Mouse (Mus musculus): ENCODE measurements around the gene Fam196b.

The Fam196b gene

DNA sequence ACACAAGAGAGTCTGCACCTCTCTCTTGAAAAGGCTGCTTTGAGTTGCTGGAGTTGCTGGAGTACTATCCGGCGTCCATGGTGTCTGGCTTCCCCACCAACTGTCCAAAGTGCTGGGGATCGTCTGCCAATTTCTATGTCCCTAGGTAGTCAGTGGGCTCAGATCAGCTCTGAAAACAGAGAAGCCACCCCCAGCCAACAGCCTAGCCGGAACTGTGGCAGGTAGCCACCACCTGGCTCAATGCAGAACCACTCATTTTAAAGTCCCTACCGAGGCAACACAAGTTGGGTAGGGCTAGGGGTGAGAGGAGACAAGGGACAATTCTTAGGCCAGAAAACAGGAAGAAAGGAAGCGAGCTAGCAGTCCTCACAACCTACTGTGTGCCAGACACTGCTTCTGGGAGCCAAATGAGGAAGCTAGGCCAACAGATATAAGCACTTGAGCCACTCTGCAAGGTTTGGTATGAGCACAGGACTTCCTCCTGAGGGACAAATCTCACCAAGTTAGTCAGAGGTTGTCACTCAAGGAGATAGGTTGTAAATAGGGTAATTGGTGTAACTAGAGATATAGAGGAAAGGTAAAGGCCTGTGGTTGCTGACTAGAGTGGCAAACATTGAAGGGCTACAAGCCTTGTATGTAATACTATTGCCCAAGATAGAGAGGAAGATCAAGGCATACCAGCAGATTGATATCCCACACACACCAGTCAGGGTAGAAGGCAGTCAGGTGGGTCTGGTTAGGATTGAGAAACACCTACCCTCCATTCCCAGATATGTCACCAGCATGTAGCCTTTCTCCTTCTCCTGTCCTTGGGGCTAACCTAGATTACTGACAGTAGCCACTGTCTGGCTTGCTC lies 74.9 kb downstream of the Fam196b start:
- ChIA-PET POLR2A (interaction anchor here in 1 of 4 experiments (0.5 kb wide), 1 partner anchor 1102 kb away, joined by 3 read pairs; no protein-coding TSS in a partner anchor), CTCF (no interaction called here)

DNA sequence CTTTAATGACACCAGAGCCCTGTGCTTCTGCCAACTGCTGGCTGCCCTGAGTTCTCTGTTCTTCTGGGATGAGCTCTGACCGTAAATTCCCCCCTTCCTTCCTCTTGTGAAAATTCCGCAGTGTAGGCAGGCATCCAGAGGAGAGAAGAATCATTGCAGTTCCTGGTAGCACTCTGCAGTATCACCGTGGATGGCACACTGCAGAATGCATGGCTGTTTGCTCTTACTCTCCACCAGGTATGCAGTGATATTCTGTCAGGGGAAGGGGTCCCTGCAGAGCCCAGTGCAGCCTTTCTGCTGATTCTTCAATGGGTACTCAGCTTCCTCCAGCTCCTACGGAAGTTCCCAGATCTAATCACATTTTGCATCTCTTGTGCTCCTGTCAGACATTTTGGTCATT lies 77.5 kb downstream of the Fam196b start:
- POLR2A ChIA-PET = no interaction called here
- CTCF ChIA-PET = no interaction called here

DNA sequence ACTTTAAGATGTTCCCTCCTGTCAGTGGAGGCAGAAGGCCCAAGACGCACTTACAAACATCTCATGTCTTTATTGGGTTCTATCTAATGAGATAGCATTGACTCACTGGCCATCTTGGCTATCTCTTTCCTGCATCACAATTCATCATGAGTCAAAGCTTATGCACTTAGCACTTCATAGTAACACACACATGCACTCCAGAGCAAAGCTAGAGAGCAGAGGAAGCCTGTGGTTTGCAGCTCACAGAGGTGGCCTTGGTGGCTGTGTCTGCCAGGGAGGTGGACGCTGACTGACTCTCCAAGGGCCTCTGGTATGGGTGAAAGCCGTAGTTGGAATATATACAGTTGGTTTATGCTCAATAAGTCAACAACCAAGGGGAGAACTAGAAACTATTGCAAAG lies 81.2 kb downstream of the Fam196b start:
- CTCF ChIA-PET = no interaction called here
- POLR2A ChIA-PET = no interaction called here

DNA sequence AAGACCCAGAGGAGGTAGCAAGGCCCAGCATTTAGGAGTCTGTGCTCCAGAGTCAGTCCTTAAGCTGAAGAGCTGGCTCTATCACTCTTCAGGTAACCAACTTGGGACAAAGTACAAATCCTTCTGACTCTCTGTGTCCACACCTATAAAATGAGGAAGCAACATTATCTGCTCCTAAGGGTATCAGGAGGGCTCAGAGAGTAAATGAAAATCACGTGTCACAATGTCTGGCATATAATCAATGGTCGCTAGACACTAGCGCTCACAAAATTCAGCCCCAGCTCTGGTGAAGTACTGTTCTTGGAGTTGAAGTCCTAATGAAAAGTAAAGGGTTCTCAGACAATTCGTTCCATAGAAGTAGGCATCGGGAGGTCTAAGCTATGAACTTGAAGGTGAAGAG lies 83.0 kb downstream of the Fam196b start:
- CTCF ChIA-PET = no interaction called here
- POLR2A ChIA-PET = no interaction called here

DNA sequence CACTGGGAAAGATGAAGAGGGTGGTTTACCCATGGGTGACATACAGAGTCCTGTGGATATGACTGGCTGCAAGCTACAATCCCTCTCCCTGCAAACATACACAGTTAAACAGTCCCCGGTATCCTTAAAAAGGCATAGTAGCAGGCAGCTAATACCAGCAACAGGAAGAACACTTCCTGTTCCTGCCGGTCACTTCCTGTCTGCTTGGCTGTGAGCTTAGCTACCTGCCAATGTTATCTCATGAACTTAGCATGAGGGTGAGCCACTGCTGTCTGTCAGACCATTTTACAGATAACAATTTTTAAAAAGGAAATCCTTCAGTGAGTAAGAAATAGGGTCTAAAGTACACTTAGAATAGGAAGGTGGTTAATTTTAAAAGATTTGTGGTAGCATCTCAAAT lies 83.9 kb downstream of the Fam196b start:
- ChIA-PET POLR2A (no interaction called here), CTCF (no interaction called here)

DNA sequence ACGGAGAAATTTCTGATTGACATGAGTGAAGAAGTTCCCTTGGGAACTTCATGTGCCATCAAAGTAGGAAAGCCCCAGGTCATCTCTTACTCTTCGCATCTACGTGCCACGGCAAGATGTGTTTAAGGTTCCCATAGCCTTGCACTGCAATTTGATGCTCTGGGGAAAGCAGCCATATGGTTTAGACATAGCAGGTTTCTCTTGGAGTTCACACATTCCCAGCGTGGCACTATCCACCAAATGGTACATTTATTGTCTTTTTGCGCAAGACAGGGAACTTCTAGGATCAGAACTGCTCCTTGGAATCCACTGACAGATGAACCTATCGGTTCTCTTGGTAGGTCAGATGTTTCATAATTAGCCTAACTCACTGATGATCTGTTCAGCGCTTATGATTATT lies 86.7 kb downstream of the Fam196b start:
- ChIA-PET CTCF (no interaction called here), POLR2A (no interaction called here)

DNA sequence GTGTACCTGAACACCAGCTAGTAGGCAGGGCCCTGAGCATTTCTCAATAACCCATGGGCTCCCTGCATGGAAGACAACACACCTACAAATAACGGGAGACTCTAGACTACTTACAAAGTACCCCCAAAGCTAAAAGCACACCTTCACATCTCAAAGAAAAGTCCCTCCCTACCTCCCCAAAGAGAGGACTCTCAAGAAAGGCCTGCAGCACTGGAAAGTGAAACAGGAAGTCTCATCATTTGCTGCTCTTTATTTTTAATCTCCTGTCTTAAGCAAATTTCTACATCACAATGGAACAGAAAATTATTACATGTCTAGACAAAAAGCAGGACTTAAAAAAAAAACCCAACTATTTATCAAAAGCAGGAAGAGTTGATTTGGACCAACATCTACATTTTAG lies 90.7 kb downstream of the Fam196b start:
- ChIA-PET CTCF (no interaction called here), POLR2A (no interaction called here)

DNA sequence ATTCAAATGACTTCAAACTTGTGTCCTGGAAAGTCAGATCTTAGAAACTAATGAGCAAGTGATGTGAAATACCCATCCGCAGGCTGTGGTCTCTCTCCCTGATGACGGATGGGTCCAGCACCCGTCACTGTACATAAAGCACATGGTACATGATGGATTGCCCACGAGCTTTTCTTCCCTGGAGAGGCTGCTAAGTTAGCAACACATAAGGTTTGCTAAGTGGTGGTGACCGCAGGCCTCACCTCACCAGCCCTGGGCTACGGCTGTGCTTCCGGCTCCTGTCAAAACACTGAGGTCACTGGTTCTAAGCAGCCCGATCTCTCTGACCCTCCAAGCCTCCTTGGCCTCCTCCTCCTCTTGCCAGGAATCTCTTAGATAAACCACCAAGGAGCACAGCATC lies 91.7 kb downstream of the Fam196b start:
- CTCF ChIA-PET = no interaction called here
- POLR2A ChIA-PET = no interaction called here

DNA sequence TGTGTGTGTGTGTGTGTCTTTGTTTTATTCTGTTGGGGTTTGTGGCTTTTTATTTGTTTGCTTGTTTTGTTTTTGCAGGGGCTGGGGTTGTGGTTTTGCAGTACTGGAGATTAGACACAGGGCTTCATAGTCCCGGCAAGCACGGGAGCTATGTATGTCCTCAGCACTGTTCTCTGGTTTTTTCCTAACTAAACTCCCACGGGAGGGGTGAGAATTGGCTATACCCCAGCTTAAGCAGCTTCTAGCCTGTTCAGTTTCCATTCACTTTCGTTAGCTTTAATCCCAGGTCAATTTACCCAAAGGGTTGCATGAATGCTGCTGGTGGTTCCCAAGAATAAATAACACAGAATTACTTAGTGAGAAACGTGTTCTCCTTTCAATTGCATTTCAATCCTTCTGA lies 92.2 kb downstream of the Fam196b start:
- POLR2A ChIA-PET = no interaction called here
- CTCF ChIA-PET = no interaction called here

DNA sequence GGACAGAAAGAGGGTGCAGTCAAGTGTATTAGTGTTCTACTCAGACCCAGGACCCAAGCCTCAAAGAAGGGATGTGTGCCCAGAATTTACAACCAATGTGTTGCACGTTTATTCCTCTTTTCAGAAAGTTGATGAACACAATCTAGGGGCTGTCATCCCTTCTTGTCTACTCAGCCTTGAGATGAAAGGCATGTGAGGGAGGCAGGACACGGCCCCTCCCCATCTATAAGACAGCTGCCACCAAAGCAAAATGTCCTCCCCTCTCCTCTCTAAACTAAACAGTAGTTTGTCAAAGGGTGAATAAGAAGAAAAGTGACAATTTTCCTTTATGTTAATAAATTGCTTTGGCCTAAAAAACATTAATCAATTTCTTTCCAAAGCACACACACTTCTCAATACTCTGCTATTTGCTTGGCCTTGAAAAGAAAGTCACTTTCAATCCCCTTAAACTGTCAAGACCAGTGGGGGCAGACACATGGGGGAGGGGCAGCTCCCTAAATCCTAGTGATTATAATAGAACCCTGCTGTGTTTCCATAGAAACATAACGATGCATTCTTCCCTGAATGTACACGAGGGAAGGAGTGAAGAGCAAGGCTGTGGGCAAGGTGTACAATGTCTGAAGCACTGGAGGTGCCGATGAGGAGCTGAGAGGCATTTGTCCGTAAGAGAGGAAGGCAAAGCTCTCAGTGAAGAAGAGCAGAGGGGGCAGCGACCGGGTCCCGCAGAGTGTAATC lies 101.4 kb downstream of the Fam196b start:
- ChIA-PET POLR2A (no interaction called here), CTCF (no interaction called here)

DNA sequence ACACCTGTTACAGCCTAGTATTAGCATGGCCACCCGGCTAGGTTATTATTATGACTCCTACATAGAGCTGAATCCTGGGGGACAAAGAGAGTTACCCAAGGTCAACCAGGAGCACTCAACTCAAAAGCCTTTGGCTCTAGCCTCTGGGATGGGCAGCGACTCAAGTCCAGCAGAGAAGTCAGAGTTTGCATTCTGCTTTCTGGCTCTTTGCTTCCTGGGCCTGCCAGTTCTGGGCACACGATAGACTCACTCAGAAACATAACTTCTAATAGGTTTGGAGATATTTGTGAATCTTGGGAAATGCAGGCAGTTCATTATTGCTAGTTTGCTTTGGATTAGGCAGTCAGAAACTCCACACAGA lies 102.0 kb downstream of the Fam196b start:
- CTCF ChIA-PET = no interaction called here

DNA sequence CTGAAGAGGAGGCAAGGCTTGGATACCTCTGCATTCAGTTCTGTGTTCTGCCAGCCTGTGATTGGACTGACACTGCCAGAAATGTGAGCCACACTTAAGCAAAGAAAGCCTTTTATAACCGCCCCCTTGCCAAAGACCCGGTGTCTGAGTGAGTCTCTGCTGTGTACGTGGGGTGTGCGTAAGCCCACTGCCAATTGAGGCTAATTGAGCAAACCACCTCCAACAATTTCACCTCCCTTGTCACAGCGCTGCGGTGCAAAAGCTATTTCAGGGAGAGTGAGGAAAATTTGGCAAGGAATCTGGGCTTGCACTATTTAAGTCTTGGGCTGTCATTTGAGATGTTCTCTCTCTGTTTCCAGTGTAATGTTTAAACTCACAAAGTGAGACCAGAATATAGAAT lies 106.4 kb downstream of the Fam196b start:
- ChIA-PET POLR2A (interaction anchor here in 1 of 4 experiments (1.4 to 1.5 kb wide), 2 partner anchors 9 to 18 kb away, joined by 5 to 6 read pairs; no protein-coding TSS in a partner anchor), CTCF (no interaction called here)

More for the DNA sequence above, 102.0 kb downstream of the Fam196b start:
- POLR2A ChIA-PET = no interaction called here

DNA sequence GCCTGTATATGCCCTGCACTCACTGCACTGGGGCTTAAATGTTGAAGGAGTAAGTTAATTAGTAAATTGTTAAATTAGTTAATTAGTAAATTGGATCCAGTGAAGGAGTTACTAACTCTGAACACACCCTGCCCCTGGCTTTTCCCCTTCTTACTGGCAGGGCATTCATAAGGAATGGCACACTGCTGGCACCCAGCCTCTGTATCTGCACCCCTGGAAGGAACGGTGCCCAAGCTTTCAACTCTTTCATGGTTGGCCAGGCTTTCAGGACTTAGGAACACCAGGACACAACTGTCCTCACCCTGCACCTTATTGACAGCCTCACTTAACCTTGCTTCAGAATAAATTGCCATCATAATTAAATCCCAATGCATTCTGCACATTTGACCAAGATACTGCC lies 109.9 kb downstream of the Fam196b start:
- ChIA-PET POLR2A (no interaction called here), CTCF (no interaction called here)

DNA sequence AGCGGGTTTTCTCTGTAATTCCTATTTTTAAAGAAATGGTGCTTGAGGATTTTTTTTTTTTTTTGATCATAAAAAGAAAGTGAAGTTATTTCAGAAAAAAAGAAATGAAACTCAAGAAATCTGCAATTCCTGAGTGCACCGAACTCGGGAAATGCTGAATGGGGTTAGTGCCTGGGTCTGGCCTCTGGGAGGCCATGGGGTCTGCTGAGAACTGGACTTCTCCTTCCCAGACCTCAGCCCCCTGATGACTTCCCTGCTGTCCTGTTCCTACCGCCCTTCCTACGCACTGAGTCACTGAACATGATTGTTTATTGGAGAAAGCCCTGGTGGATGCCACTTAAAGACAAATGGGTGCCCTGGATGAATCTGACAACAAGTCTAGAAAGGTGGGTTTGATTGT lies 112.6 kb downstream of the Fam196b start:
- CTCF ChIA-PET = no interaction called here
- POLR2A ChIA-PET = no interaction called here

DNA sequence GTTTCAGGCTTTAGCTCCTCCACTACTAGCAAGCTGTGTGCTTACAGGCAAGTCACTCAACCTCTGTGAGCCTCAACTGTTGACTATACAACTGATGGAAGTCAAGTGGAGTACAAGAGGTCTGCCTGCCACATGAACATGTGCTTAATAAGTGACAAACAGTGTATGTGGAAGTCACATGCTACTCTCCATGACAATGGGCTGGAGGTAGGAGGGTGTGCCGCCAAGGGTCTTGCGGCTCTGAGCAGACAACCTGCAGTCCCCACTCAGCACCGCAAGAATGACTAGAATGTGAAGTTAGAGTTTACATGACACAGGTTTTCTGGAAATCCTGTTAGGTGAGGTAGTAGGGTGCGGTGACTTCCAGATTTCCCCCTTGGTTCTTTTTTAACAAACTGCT lies 116.3 kb downstream of the Fam196b start:
- POLR2A ChIA-PET = interaction anchor here in 3 of 4 experiments (0.6 to 2.3 kb wide), 8 partner anchors 9 to 1379 kb away, joined by 3 to 6 read pairs (median 3); no protein-coding TSS in a partner anchor

DNA sequence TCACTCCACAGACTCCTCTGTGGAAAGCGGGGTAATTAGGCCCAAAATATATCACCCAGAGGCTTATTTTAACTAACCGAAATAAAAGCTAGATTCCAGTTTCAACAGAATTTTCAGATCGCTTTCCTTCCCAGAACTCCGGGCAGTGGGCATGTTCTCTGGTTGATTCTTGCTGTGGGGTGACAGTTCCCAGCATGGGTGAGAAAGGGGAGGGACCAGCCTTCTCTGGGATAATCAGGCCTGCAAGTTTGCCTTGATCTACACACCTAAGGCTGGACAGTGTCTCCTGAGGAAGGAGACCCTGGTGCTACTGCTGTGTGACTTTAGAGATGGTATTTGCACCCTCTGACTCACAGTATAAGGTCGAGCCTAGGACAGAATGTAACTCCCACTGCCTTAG lies 116.7 kb downstream of the Fam196b start:
- POLR2A ChIA-PET = interaction anchor here in 3 of 4 experiments (0.7 to 2.3 kb wide), 7 partner anchors 9 to 1379 kb away, joined by 3 to 6 read pairs (median 4); no protein-coding TSS in a partner anchor
- CTCF ChIA-PET = interaction anchor here in 2 of 4 experiments (0.6 to 1.3 kb wide), 2 partner anchors 274 to 409 kb away, joined by 3 to 4 read pairs; no protein-coding TSS in a partner anchor

More for the DNA sequence above, 116.3 kb downstream of the Fam196b start:
- CTCF ChIA-PET = interaction anchor here in 3 of 4 experiments (0.6 to 1.3 kb wide), 3 partner anchors 274 to 1249 kb away, joined by 3 to 4 read pairs (median 3); no protein-coding TSS in a partner anchor

DNA sequence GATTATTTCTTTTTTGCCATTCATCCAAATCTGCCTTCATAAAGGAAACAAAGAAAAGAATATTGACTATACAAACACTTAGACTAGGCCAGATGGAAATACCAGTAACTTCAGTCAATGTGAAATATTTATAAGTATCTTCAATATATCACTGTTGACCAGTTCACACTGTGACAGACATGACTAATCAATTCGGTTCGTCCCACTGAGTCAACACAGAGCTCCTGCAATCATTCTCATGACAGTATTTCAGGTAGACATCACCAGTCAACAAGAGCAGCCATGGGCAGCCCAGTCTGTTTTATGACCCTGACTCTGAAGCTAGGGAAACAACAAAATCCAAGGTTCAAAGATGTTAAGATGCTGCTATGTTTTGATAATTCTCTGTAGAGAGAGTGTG lies 117.4 kb downstream of the Fam196b start:
- POLR2A ChIA-PET = interaction anchor here in 1 of 4 experiments (0.9 to 1.0 kb wide), 2 partner anchors 14 to 23 kb away, joined by 3 to 4 read pairs; no protein-coding TSS in a partner anchor
- CTCF ChIA-PET = no interaction called here

DNA sequence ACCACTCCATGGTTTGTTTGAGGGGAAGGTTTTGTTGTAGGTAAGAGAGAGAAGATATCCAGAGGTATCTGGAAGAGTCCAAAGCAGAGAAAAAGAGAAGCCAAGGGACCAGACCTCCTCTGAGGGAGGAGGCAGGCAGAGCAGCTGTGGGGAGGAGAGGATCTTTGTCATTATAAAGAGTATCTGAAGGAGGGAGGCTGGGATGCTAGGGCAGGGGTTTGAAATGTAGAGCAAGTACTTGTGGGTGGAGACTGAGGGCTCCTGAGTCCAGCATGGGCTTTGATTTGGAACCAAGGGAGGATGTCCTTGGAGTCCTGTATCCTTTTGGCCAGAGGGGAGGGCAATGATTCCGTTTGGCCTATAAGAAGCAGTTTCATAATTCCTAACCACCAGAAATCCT lies 122.8 kb downstream of the Fam196b start:
- POLR2A ChIA-PET = no interaction called here
- CTCF ChIA-PET = no interaction called here

DNA sequence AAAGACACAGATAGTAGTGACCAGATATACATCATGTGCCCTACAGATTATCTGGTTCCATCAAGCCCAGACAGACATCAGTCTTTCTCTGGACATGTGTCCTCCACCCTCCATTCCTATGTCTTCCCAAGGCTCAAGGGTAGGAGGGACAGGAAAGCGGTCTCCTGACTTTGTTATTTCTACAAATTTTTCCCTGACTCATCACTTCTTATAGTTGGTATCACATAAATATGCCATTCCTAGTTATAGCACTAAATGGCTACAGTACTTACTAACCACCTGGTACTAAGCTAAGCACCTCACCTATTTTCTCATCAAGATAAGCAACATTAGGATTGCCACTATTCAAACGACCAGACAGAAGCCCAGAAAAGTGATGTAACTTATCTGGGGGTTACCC lies 123.8 kb downstream of the Fam196b start:
- POLR2A ChIA-PET = interaction anchor here in 1 of 4 experiments (0.7 kb wide), 1 partner anchor 894 kb away, joined by 4 read pairs; no protein-coding TSS in a partner anchor
- CTCF ChIA-PET = no interaction called here

DNA sequence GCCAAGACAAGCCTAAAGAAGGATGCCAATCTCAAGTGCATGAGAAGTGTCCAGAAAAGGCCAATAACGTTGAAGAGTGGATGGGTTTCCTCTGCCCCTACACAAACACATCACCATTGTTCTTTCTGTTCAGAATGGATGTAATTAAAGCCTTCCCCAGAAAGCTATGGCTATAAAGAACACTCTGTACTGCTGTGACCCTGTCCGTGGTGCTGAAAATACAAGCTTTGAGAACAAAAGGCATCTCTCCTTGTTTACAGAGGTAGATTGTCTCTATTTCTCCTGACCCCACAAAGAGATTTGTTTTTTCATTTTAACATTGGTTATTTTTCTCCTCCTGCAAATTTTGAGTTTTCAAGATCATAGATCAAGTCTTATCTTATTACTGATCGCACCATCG lies 133.3 kb downstream of the Fam196b start:
- CTCF ChIA-PET = no interaction called here
- POLR2A ChIA-PET = no interaction called here

DNA sequence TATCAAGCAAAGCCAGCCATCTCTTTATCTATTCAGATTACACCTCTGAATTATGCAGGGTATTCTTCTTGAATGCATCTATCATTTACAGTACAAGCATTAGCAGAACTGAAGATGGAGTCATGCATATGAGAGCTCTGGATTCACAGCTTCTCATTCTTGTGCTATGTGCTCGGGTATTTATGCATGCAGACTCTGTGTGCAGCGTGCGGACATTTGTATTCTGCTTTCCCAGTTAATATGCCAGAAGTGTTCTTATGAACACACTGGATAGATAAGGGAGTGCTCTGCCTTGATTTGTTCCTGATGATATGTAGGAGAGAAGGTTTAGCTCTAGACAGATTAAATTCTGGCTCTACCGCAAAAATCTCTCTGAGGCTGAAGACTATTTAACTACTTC lies 135.3 kb downstream of the Fam196b start:
- ChIA-PET CTCF (no interaction called here), POLR2A (no interaction called here)

Data from embryonic stem cell, embryonic (primary cell).